Mouse (Mus musculus) hindbrain, embryonic 16.5 days (tissue): ENCODE measurements around the gene Dntt. TPM values are rescaled to one million over a fixed set of nuclear protein-coding genes. Genes with fewer than 3 reads are reported as not detected.

Experiments used
- ATAC-seq: fragments of 200-750 bp; cut with Nextera tagmentation; 2 replicates; pipeline ENCODE4 v1.8.0; 2017; ENCODE audit warnings: moderate TSS enrichment, moderate library complexity
- H3K27ac ChIP-seq: fragments of 300-500 bp; sonication (generic); 2 replicates; pipeline ENCODE4 v1.5.1; 2014; ENCODE audit warnings: low read depth, mild to moderate bottlenecking, control low read depth, low read length, moderate library complexity
- H3K27me3 ChIP-seq: fragments of 300-500 bp; sonication (generic); replicated peaks from 2 replicates; pipeline ENCODE4 v1.6.1; 2014; ENCODE audit warnings: low read length; ENCODE audit not compliant: control insufficient read depth, insufficient read depth
- H3K36me3 ChIP-seq: fragments of 300-500 bp; sonication (generic); 2 replicates; pipeline ENCODE4 v1.6.1; 2014; ENCODE audit warnings: mild to moderate bottlenecking, low read length, moderate library complexity, mixed read lengths; ENCODE audit not compliant: control insufficient read depth, insufficient read depth
- H3K4me1 ChIP-seq: fragments of 300-500 bp; sonication (generic); 2 replicates; pipeline ENCODE4 v1.6.1; 2014; ENCODE audit warnings: low read depth, low read length; ENCODE audit not compliant: control insufficient read depth, insufficient read depth
- H3K4me2 ChIP-seq: fragments of 300-500 bp; sonication (generic); 2 replicates; pipeline ENCODE4 v1.6.1; 2014; ENCODE audit warnings: mild to moderate bottlenecking, low read length, control low read depth, moderate library complexity
- H3K4me3 ChIP-seq: fragments of 300-500 bp; sonication (generic); 2 replicates; pipeline ENCODE4 v1.5.1; 2014; ENCODE audit warnings: mild to moderate bottlenecking, low read length, control low read depth, moderate library complexity
- H3K9ac ChIP-seq: fragments of 300-500 bp; sonication (generic); 2 replicates; pipeline ENCODE4 v1.6.1; 2014; ENCODE audit warnings: low read depth, mild to moderate bottlenecking, control low read depth, low read length, moderate library complexity
- H3K9me3 ChIP-seq: fragments of 300-500 bp; sonication (generic); 2 replicates; pipeline ENCODE4 v1.6.1; 2014; ENCODE audit warnings: mild to moderate bottlenecking, low read length, moderate library complexity; ENCODE audit not compliant: control insufficient read depth
- WGBS: fragments of 180-500 bp; shearing (Covaris S2); extraction: QIAGEN DNeasy Blood & Tissue Kit; methylation state at CpG from one replicate; pipeline ENCODE4 v1.1.7; 2014; 5-methylcytosine and 5-hydroxymethylcytosine counted together
- polyA plus RNA-seq: library from polyadenylated mRNA; unstranded; fragments of >200 nt; fragmentation: Nextera tagmentation; extraction: Ambion mirVana; gene quantifications from 2 replicates; pipeline ENCODE4 v1.2.1, GENCODE M21; 2015

The Dntt gene
- polyA plus RNA-seq, 1 experiment from 2014 or later: 0.10 TPM

- Histone ChIP-seq H3K9me3 (no peaks in the 10 kb centered on the region), H3K4me3 (no peak overlapping the region), H3K4me2 (no peak overlapping the region), H3K4me1 (no peaks in the 10 kb centered on the region), H3K27me3 (no peaks in the 10 kb centered on the region), H3K36me3 (no peaks in the 10 kb centered on the region), H3K9ac (no peak overlapping the region), H3K27ac (no peak overlapping the region)
- no peak for ATAC-seq
- 97% methylated on average over 5 of the region's 5 CpGs for WGBS
These were observed 35.7 kb upstream of the Dntt start for GRCm38 (mm10) chr19:40993356-40993755.

- Histone ChIP-seq H3K4me2 (no peak within 1 kb of the TSS), H3K36me3 (no peaks in the 10 kb centered on the region), H3K27ac (no peak within 1 kb of the TSS), H3K27me3 (no peaks in the 10 kb centered on the region), H3K4me3 (no peak within 1 kb of the TSS), H3K4me1 (no peaks in the 10 kb centered on the region), H3K9ac (no peak within 1 kb of the TSS), H3K9me3 (no peaks in the 10 kb centered on the region)
- ATAC-seq: no peak
- WGBS: 61% methylated on average over 8 of the region's 8 CpGs
These were observed 35.0 kb upstream of the Dntt start, which contains the start of gene Blnk for GRCm38 (mm10) chr19:40994057-40994585. Gene Blnk, minus strand, starts transcription at chr19:40994535.

- no peak overlapping the region for H3K4me3 ChIP-seq
- no peaks in the 10 kb centered on the region for H3K36me3 ChIP-seq
- no peak overlapping the region for H3K9ac ChIP-seq
- no peak overlapping the region for H3K4me2 ChIP-seq
- no peaks in the 10 kb centered on the region for H3K9me3 ChIP-seq
- H3K27ac ChIP-seq: no peak overlapping the region
- H3K4me1 ChIP-seq: no peaks in the 10 kb centered on the region
- no peaks in the 10 kb centered on the region for H3K27me3 ChIP-seq
- WGBS: 80% methylated on average over 7 of the region's 7 CpGs
- no peak for ATAC-seq
These were observed 34.2 kb upstream of the Dntt start for GRCm38 (mm10) chr19:40994911-40995310.

DNA sequence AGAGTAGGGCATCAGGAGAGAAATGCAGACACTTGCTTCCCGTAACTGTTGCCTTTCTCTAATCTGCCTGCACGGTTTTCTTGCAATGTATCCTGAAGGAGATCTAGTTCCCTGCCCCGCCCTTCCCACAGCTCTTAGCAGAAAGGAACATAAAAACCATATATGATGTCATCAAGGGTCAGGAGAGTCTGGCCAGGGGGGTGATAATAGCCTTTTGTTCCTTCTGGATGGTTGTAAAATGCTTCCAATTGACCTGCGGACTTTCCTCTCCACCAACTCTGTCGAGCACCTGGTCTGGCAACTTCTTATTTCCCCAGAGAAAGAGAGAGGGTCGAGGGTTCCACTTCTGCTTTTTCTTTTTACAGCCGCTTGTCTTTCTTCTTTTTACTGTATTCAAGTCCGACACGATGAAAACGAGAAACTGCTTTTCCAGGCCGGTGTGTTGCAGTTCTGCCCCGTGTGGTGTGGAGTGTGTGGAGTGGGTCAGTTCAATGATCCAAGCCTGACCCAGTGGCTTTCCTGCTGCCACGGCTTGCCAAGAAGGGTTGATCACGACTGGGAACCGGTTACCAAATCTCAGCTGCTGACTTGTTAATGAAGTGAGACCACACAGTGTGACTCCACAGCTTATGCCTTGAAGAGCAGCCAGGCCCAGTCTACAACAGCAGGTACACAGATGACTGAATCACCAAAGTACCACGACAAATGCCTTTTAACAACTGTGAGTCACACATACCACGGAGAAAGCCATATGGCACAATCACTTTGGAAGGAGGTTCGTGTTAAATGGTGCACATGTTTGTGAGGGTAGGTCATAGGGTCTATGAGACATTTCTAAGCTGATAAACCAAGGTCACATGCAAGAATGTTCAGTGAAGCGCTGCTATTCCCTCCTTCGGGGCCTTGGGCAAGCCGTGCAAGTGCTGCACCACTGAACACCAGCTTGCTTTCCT, 33.4 kb upstream of the Dntt start:
- H3K27me3 ChIP-seq: no peaks in the 10 kb centered on the region
- H3K36me3 ChIP-seq: no peaks in the 10 kb centered on the region
- no peak overlapping the region for H3K9ac ChIP-seq
- no peak overlapping the region for H3K4me3 ChIP-seq
- no peaks in the 10 kb centered on the region for H3K9me3 ChIP-seq
- WGBS: 55% methylated on average over 21 of the region's 21 CpGs
- H3K4me2 ChIP-seq: no peak overlapping the region
- no peaks in the 10 kb centered on the region for H3K4me1 ChIP-seq
- no peak overlapping the region for H3K27ac ChIP-seq
- peak; percentile 80 for ATAC-seq

GRCm38 (mm10) chr19:40996722-40997121, 32.4 kb upstream of the Dntt start:
- ATAC-seq: no peak
- WGBS: 89% methylated on average over 6 of the region's 6 CpGs
- Histone ChIP-seq H3K9me3 (no peaks in the 10 kb centered on the region), H3K27ac (no peak overlapping the region), H3K4me2 (no peak overlapping the region), H3K27me3 (no peaks in the 10 kb centered on the region), H3K4me3 (no peak overlapping the region), H3K9ac (no peak overlapping the region), H3K4me1 (no peaks in the 10 kb centered on the region), H3K36me3 (no peaks in the 10 kb centered on the region)

DNA sequence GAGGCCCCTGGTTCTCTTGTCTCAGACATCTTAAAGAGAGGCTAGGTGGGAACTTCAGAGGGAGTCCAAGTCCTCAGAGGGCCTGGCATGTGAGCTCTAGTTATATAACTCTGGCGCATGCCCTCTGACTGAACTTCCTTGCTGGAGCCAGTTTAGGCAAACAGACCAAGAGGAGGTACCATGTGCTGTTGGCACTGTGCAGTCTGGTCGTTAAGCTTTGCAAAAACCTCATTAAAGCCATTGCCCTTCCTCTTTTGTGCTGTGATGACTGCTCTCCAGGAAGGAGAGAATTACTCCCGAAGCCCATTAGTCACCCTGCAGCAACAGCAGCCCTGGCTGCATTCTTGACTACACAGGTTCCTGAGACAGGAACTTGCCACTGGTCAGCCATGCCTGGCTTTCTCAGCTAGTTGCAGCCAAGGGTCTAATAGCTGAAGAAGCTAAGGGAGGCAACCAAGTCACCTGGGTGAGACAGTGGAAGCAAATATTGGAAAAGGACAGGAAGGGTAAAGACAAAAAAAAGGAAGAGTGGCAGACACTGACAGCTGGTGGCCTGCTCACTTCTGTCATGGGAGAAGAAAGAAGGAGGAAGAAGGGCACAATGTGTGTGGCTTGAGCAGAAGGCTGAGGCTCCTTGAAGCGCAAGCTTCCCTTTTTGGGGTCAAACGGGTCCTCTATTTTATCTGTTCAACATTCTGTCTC, 30.5 kb upstream of the Dntt start:
- no peaks in the 10 kb centered on the region for H3K36me3 ChIP-seq
- H3K4me1 ChIP-seq: no peaks in the 10 kb centered on the region
- H3K9me3 ChIP-seq: no peaks in the 10 kb centered on the region
- H3K27ac ChIP-seq: no peak overlapping the region
- no peak overlapping the region for H3K4me2 ChIP-seq
- no peak overlapping the region for H3K9ac ChIP-seq
- H3K4me3 ChIP-seq: no peak overlapping the region
- H3K27me3 ChIP-seq: no peaks in the 10 kb centered on the region
- ATAC-seq: no peak
- 63% methylated on average over 5 of the region's 5 CpGs for WGBS

DNA sequence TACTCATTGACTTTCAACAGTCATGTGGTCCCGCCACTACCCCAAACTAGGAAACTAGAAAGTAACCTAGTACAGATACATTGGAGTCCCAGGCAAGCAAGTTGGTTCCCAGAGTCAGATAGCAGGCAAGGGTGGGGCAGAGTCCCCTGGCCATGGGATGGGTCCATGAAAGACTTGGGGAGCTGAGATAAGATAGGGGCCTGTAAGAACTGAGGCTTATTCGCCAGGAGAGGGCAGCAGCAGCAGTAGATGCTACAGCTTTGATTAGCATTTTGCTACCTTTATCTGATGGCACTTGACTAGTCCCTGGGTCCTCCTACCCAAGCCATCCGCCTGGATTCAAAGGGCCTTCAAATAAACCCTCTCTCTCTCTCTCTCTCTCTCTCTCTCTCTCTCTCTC, 29.5 kb upstream of the Dntt start:
- Histone ChIP-seq H3K27me3 (no peaks in the 10 kb centered on the region), H3K4me3 (no peak overlapping the region), H3K4me1 (no peaks in the 10 kb centered on the region), H3K9ac (no peak overlapping the region), H3K9me3 (no peaks in the 10 kb centered on the region), H3K36me3 (no peaks in the 10 kb centered on the region), H3K27ac (no peak overlapping the region), H3K4me2 (no peak overlapping the region)
- 74% methylated on average over 3 of the region's 3 CpGs for WGBS
- no peak for ATAC-seq

- WGBS: 96% methylated on average over 3 of the region's 3 CpGs
- no peak for ATAC-seq
- H3K4me3 ChIP-seq: no peak overlapping the region
- H3K27me3 ChIP-seq: no peaks in the 10 kb centered on the region
- H3K27ac ChIP-seq: no peak overlapping the region
- H3K36me3 ChIP-seq: no peaks in the 10 kb centered on the region
- no peaks in the 10 kb centered on the region for H3K4me1 ChIP-seq
- no peak overlapping the region for H3K4me2 ChIP-seq
- H3K9ac ChIP-seq: no peak overlapping the region
- H3K9me3 ChIP-seq: no peaks in the 10 kb centered on the region
These were observed 25.3 kb upstream of the Dntt start for GRCm38 (mm10) chr19:41003694-41004315.

GRCm38 (mm10) chr19:41006621-41007020, 22.5 kb upstream of the Dntt start:
- Histone ChIP-seq H3K27me3 (no peaks in the 10 kb centered on the region), H3K4me2 (no peak overlapping the region)

More at GRCm38 (mm10) chr19:41006621-41007020, 22.5 kb upstream of the Dntt start:
- 16% methylated on average over 4 of the region's 4 CpGs for WGBS
- H3K9me3 ChIP-seq: no peaks in the 10 kb centered on the region
- H3K27ac ChIP-seq: no peak overlapping the region
- no peaks in the 10 kb centered on the region for H3K36me3 ChIP-seq
- H3K4me1 ChIP-seq: no peaks in the 10 kb centered on the region
- H3K4me3 ChIP-seq: no peak overlapping the region
- ATAC-seq: no peak
- no peak overlapping the region for H3K9ac ChIP-seq
